In genomic region chr13:31810693-31811541, GRCm38 (mm10) we compare ENCODE assay signal across 8 mouse cellular contexts. TPM values are rescaled to one million over a fixed set of nuclear protein-coding genes. Genes with fewer than 3 reads are reported as not detected.
DNase-seq lines count a peak whose midpoint lies in the region; ATAC-seq and TF ChIP-seq lines count a peak whose summit lies in the region.

No protein-coding gene starts in this region.

- H3K27me3 ChIP-seq in heart, adult 2 months (ENCODE audit: control insufficient read depth, insufficient read depth, low read length): peaks cover 18% of the 10 kb centered on the region
- H3K27me3 ChIP-seq in heart, embryonic 12.5 days (replicated peaks): peaks cover 57% of the 10 kb centered on the region
- H3K27me3 ChIP-seq in neural tube, embryonic 14.5 days (ENCODE audit: control insufficient read depth, insufficient read depth, low read length): peaks cover 75% of the 10 kb centered on the region

- intact Hi-C loops in heart, adult 2 months (cut with DNase I): no loop called here
- intact Hi-C loops in heart, postnatal 25 days (cut with DNase I): no loop called here

- H3K4me2 ChIP-seq in heart, embryonic 12.5 days: peak overlapping the region; percentile 71
- peak overlapping the region; percentile 17; the same call in 1 of the 2 replicates for H3K4me2 ChIP-seq in neural tube, embryonic 14.5 days (ENCODE audit: low read depth, low read length)

- no peak for ATAC-seq in heart, embryonic 12.5 days (ENCODE audit: insufficient number of reproducible peaks, low FRiP score)
- ATAC-seq in neural tube, embryonic 14.5 days (ENCODE audit: low read depth): no peak

- H3K9me3 ChIP-seq in heart, embryonic 12.5 days (replicated peaks): no peaks in the 10 kb centered on the region
- no peaks in the 10 kb centered on the region for H3K9me3 ChIP-seq in neural tube, embryonic 14.5 days (ENCODE audit: control insufficient read depth, low read length)

- TF ChIP-seq POLR2A in heart, adult 2 months (IDR thresholded peaks at IDR 0.05; ENCODE audit: insufficient read depth, low read depth, low read length): no peak

- DNase-seq in heart, adult 2 months: peak; percentile 39 to 62
- DNase-seq in heart, postnatal 25 days (ENCODE audit: low spot score): no peak
- peak; percentile 46 to 65 for DNase-seq in adrenal gland, adult 18-20 months (ENCODE audit: low spot score in 2 of 2)
- peak; percentile 65 for DNase-seq in kidney, postnatal 10 days
- DNase-seq in thymus, adult 18-20 months: no peak
- no peak for DNase-seq in gastrocnemius, postnatal 4 days (ENCODE audit: low spot score in 2 of 2)

- peaks cover 2% of the 10 kb centered on the region; the same call in 1 of the 2 replicates for H3K4me1 ChIP-seq in heart, adult 2 months (ENCODE audit: control insufficient read depth, insufficient read depth, low read length)
- peaks cover 28% of the 10 kb centered on the region for H3K4me1 ChIP-seq in heart, embryonic 12.5 days (replicated peaks)
- H3K4me1 ChIP-seq in neural tube, embryonic 14.5 days (ENCODE audit: control insufficient read depth, insufficient read depth, low read length): peaks cover 10% of the 10 kb centered on the region; the same call in 1 of the 2 replicates

- peak overlapping the region; percentile 36 for H3K4me3 ChIP-seq in heart, adult 2 months
- H3K4me3 ChIP-seq in heart, embryonic 12.5 days: peak overlapping the region; percentile 62
- peak overlapping the region; percentile 20 for H3K4me3 ChIP-seq in neural tube, embryonic 14.5 days (ENCODE audit: low read depth, low read length)

- 4% methylated on average over 64 of the region's 65 CpGs for WGBS in heart, adult 2 months
- under 1% methylated on average over 51 of the region's 65 CpGs for WGBS in heart, embryonic 12.5 days
- 2% methylated on average over 60 of the region's 65 CpGs for WGBS in neural tube, embryonic 14.5 days

- H3K9ac ChIP-seq in heart, adult 2 months (ENCODE audit: low read depth, low read length): peak overlapping the region; percentile 79
- peak overlapping the region; percentile 82 for H3K9ac ChIP-seq in heart, embryonic 12.5 days
- peak overlapping the region; percentile 39 for H3K9ac ChIP-seq in neural tube, embryonic 14.5 days (replicated peaks; ENCODE audit: low read depth, low read length)

- no peaks in the 10 kb centered on the region; the same call in 1 of the 2 replicates for H3K79me2 ChIP-seq in heart, adult 2 months (replicated peaks; ENCODE audit: control insufficient read depth, insufficient read depth, low read length)

- no peaks in the 10 kb centered on the region for H3K36me3 ChIP-seq in heart, adult 2 months (ENCODE audit: control insufficient read depth, insufficient read depth, low read length)
- H3K36me3 ChIP-seq in heart, embryonic 12.5 days: peaks cover 7% of the 10 kb centered on the region
- H3K36me3 ChIP-seq in neural tube, embryonic 14.5 days (ENCODE audit: control insufficient read depth, insufficient read depth, low read length): no peaks in the 10 kb centered on the region

- H3K27ac ChIP-seq in heart, adult 2 months: peak overlapping the region; percentile 65
- H3K27ac ChIP-seq in heart, embryonic 12.5 days (ENCODE audit: poor library complexity, severe bottlenecking): peak overlapping the region; percentile 65
- H3K27ac ChIP-seq in neural tube, embryonic 14.5 days (ENCODE audit: low read depth, low read length): no peak overlapping the region

- no peak for TF ChIP-seq EP300 in heart, adult 2 months (IDR thresholded peaks at IDR 0.05; ENCODE audit: insufficient read depth, low read depth, low read length)

- TF ChIP-seq CTCF in heart, adult 2 months (IDR thresholded peaks at IDR 0.05): no peak

RNA-seq across cellular contexts. Expression of gene Foxc1, which starts 4.5 kb away (rescaled TPM):
- total RNA-seq in heart, adult 2 months (2021): 1 to 10 TPM; 3.8 to 5.8 TPM
- polyA plus RNA-seq in heart, adult 2 months (2012; rRNA removed): 1.8 and 2.2 TPM in 2 replicates
- total RNA-seq in heart, postnatal 25 days (2021): 1 to 10 TPM; 5.1 to 5.8 TPM
- 1 to 10 TPM; 4.2 to 7.1 TPM for total RNA-seq in adrenal gland, adult 18-20 months (2021)
- polyA plus RNA-seq in heart, embryonic 12.5 days (2016; fragmentation: Nextera tagmentation; extraction: Ambion mirVana): 5.4 and 6.4 TPM in 2 replicates
- 0.50 and 3.0 TPM in 2 replicates for polyA plus RNA-seq in neural tube, embryonic 14.5 days (2014; fragmentation: Nextera tagmentation; extraction: Ambion mirVana)
- 1 to 10 TPM; 2.2 to 2.3 TPM for total RNA-seq in gastrocnemius, postnatal 4 days (2021)

Comparison
In these comparisons a context has a peak if more than half of its experiments do, and no peak if none do; other contexts are left out.
1. DNase-seq: peak in heart, adult 2 months (2 of 2), adrenal gland, adult 18-20 months (2 of 2) and kidney, postnatal 10 days (single experiment); none in heart, postnatal 25 days (single experiment), thymus, adult 18-20 months (0 of 2) and gastrocnemius, postnatal 4 days (0 of 2).
2. Peak in every context shown above with its lines, with median percentiles within 50 percentile points of each other: H3K4me3 ChIP-seq and H3K9ac ChIP-seq.